Mouse (Mus musculus): ENCODE results near the gene Slc25a42. TPM values are rescaled to one million over a fixed set of nuclear protein-coding genes. Genes with fewer than 3 reads are reported as not detected.

The Slc25a42 gene
- total and polyA plus RNA-seq, 3 experiments: 5.1 to 19.3 (median 12.1) TPM

DNA sequence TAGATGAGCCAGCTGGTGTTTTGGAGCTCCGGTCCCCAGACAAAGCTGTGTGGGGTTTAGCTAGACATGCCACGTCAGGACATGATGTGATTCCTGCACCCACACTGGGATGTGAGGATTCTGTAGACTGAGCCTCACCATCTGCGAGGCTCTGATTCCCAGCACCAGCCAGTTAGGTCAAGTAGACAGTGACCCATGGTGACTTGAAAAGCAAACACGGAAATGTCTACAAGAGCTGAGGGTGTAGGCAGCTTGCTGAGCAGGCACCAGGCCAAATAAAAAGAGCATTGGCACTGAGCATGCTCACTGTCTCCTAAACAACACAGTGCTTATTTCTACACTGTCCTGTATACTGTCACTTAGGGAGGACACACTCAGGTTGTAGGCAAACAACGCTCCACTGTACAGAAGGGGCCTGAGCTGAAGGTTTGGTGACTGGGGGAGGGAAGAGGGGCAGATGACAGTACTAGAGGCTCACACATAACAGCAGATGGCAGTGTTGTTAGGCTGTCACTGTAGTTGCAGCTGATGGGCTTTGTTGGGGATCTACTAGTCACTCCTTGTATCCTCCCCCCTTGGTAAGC, 11.9 kb downstream of the Slc25a42 start:
- Histone ChIP-seq H3K4me1 (ENCODE audit: insufficient read depth, low read depth, low read length) (peaks cover 34% of the 10 kb centered on the region), H3K9me3 (replicated peaks) (no peaks in the 10 kb centered on the region), H3K36me3 (replicated peaks) (peaks cover 69% of the 10 kb centered on the region), H3K27me3 (ENCODE audit: insufficient read depth, low read length) (no peaks in the 10 kb centered on the region), H3K4me3 (ENCODE audit: low read depth, low read length) (no peak overlapping the region)
- DNase-seq (ENCODE audit: low spot score) (no peak), ATAC-seq (ENCODE audit: extremely low read depth, insufficient number of reproducible peaks, low FRiP score, poor library complexity, severe bottlenecking) (no peak)
- TF ChIP-seq TAL1 (conservative IDR thresholded peaks at IDR 0.05; ENCODE audit: low read depth, low read length): no peak
- no peak for TF ChIP-seq POLR2AphosphoS5 (IDR thresholded peaks at IDR 0.05; ENCODE audit: insufficient replicate concordance, low read depth, low read length)
- no peak for TF ChIP-seq GATA1 (IDR thresholded peaks at IDR 0.05; ENCODE audit: borderline replicate concordance, low read length)
- no peak for TF ChIP-seq CTCF (IDR thresholded peaks at IDR 0.05; ENCODE audit: low read depth, low read length)
- no peak for TF ChIP-seq GATA2 (IDR thresholded peaks at IDR 0.05; ENCODE audit: borderline replicate concordance, low read depth, low read length)

DNA sequence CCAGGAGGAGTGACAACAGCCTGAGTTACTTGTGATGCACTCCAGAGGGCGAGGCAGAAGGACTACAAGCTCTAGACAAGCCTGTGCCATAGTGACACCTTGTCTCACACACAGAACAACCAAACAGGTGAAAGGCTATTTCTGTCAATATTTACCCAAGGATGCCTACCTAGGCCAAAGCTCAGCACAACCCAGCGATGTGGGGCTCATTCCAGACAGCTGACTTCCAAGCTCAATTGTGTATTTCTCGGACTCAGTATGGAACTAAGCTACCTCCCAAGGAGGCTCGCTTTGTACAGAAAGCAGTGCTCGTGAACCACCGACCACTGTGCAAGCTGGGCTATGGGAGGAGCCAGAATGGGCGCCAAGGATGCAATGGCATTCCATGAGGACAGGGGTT, 14.5 kb downstream of the Slc25a42 start:
- TF ChIP-seq GATA1 (IDR thresholded peaks at IDR 0.05; ENCODE audit: borderline replicate concordance, low read length): no peak
- Histone ChIP-seq H3K27me3 (ENCODE audit: insufficient read depth, low read length) (no peaks in the 10 kb centered on the region), H3K36me3 (replicated peaks) (peaks cover 73% of the 10 kb centered on the region), H3K4me3 (ENCODE audit: low read depth, low read length) (no peak overlapping the region), H3K9me3 (replicated peaks) (no peaks in the 10 kb centered on the region), H3K4me1 (ENCODE audit: insufficient read depth, low read depth, low read length) (peaks cover 27% of the 10 kb centered on the region)
- ATAC-seq (ENCODE audit: extremely low read depth, insufficient number of reproducible peaks, low FRiP score, poor library complexity, severe bottlenecking): no peak
- no peak for DNase-seq (ENCODE audit: low spot score)

DNA sequence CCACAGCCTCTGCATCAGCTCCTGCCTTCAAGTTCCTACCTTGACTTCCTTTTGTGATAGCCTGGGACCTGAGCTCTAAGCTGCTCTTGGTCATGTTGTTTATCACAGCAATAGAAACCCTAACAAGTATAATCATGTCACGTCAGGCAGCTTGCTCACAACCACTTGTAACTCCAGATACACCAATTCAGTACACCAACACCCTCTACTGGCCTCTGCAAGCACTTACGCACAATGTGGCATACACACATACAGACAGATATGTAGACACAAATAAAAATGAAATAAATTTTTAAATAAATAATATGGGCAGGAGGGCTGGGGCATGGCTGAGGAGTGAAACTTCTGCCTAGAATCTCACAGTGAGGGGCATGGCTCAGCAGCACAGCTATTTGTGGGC, 16.3 kb downstream of the Slc25a42 start:
- no peak for DNase-seq (ENCODE audit: low spot score)
- no peak for ATAC-seq (ENCODE audit: extremely low read depth, insufficient number of reproducible peaks, low FRiP score, poor library complexity, severe bottlenecking)
- peaks cover 86% of the 10 kb centered on the region for H3K36me3 ChIP-seq (replicated peaks)
- no peaks in the 10 kb centered on the region for H3K9me3 ChIP-seq (replicated peaks)
- no peak overlapping the region for H3K4me3 ChIP-seq (ENCODE audit: low read depth, low read length)
- TF ChIP-seq CTCF (IDR thresholded peaks at IDR 0.05; ENCODE audit: low read depth, low read length): no peak
- H3K27me3 ChIP-seq (ENCODE audit: insufficient read depth, low read length): no peaks in the 10 kb centered on the region
- H3K4me1 ChIP-seq (ENCODE audit: insufficient read depth, low read depth, low read length): peaks cover 9% of the 10 kb centered on the region

DNA sequence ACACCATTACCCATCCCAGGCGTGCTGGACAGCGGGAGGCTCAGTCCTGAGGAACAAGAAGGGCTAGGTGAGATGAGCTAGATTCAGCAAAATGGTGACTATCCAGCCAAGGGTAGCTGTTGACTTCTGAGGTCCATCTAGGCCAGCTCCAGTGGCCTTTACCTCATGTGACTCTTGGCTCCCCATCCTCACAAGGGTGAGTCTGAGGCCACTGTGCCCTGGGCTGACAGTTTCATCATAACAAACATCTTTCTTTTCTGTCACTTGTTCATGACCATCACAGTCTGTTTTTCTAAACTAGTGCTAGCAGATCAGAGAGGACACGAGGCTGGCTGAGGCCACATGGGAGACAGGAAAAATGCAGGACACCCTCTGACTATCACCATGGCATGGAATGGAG, 17.9 kb downstream of the Slc25a42 start:
- no peaks in the 10 kb centered on the region for H3K27me3 ChIP-seq (ENCODE audit: insufficient read depth, low read length)
- no peaks in the 10 kb centered on the region; the same call in 1 of the 2 replicates for H3K4me1 ChIP-seq (ENCODE audit: insufficient read depth, low read depth, low read length)
- TF ChIP-seq CTCF (IDR thresholded peaks at IDR 0.05; ENCODE audit: low read depth, low read length): no peak
- TF ChIP-seq POLR2AphosphoS5 (IDR thresholded peaks at IDR 0.05; ENCODE audit: insufficient replicate concordance, low read depth, low read length): no peak
- TF ChIP-seq TAL1 (conservative IDR thresholded peaks at IDR 0.05; ENCODE audit: low read depth, low read length): no peak
- no peak for TF ChIP-seq GATA2 (IDR thresholded peaks at IDR 0.05; ENCODE audit: borderline replicate concordance, low read depth, low read length)
- no peak for TF ChIP-seq GATA1 (IDR thresholded peaks at IDR 0.05; ENCODE audit: borderline replicate concordance, low read length)
- peaks cover 87% of the 10 kb centered on the region for H3K36me3 ChIP-seq (replicated peaks)
- no peak for DNase-seq (ENCODE audit: low spot score)
- no peak overlapping the region for H3K4me3 ChIP-seq (ENCODE audit: low read depth, low read length)
- no peak for ATAC-seq (ENCODE audit: extremely low read depth, insufficient number of reproducible peaks, low FRiP score, poor library complexity, severe bottlenecking)
- H3K9me3 ChIP-seq (replicated peaks): no peaks in the 10 kb centered on the region

DNA sequence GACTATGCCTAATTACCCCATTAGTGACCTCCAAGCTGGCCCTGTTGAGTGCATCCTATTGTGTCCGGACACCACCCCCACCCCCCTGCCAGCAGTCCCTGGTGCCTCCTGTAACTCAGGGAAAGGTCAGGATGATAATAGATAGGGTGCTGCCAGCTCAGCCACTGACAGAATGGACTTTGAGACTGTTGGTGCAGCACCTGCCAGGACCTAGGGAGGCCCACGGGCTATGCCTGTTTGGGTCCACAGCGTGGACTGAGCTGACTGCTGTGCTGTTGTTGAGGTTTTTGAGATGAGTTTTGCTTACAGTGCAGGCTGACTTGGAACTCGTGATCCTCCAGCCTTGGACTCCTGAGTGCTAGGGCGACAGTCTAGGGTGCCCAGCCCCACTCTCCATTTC, 18.9 kb downstream of the Slc25a42 start:
- H3K36me3 ChIP-seq (replicated peaks): peaks cover 91% of the 10 kb centered on the region
- no peaks in the 10 kb centered on the region for H3K27me3 ChIP-seq (ENCODE audit: insufficient read depth, low read length)
- H3K4me3 ChIP-seq (ENCODE audit: low read depth, low read length): no peak overlapping the region
- TF ChIP-seq GATA2 (IDR thresholded peaks at IDR 0.05; ENCODE audit: borderline replicate concordance, low read depth, low read length) (no peak), GATA1 (IDR thresholded peaks at IDR 0.05; ENCODE audit: borderline replicate concordance, low read length) (no peak), POLR2AphosphoS5 (IDR thresholded peaks at IDR 0.05; ENCODE audit: insufficient replicate concordance, low read depth, low read length) (no peak), CTCF (IDR thresholded peaks at IDR 0.05; ENCODE audit: low read depth, low read length) (no peak), TAL1 (conservative IDR thresholded peaks at IDR 0.05; ENCODE audit: low read depth, low read length) (no peak)
- DNase-seq (ENCODE audit: low spot score) (no peak), ATAC-seq (ENCODE audit: extremely low read depth, insufficient number of reproducible peaks, low FRiP score, poor library complexity, severe bottlenecking) (no peak)
- no peaks in the 10 kb centered on the region; the same call in 1 of the 2 replicates for H3K4me1 ChIP-seq (ENCODE audit: insufficient read depth, low read depth, low read length)
- H3K9me3 ChIP-seq (replicated peaks): no peaks in the 10 kb centered on the region

DNA sequence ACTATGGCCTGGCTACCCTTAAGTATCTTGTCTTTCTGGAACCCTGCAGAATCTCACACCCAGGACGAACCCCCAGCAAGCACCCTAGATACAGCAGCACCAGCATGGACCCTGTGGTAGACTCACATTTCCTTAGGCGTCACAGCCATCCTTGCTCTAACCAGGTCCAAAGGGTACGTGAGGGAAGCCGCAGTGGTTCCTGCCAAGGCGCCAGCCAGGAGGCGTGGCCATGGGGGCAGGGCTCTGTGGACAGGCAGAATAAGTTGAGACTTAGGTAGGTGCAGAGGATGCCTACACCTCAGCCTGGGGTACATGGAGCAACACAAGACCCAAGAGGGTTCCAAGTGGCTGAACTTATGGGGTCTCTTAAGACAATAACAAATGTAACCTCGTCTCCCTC, 23.4 kb downstream of the Slc25a42 start:
- DNase-seq (ENCODE audit: low spot score) (no peak), ATAC-seq (ENCODE audit: extremely low read depth, insufficient number of reproducible peaks, low FRiP score, poor library complexity, severe bottlenecking) (no peak)
- H3K27me3 ChIP-seq (ENCODE audit: insufficient read depth, low read length): no peaks in the 10 kb centered on the region
- H3K4me1 ChIP-seq (ENCODE audit: insufficient read depth, low read depth, low read length): peaks cover 4% of the 10 kb centered on the region; the same call in 1 of the 2 replicates
- TF ChIP-seq POLR2AphosphoS5 (IDR thresholded peaks at IDR 0.05; ENCODE audit: insufficient replicate concordance, low read depth, low read length) (no peak), TAL1 (conservative IDR thresholded peaks at IDR 0.05; ENCODE audit: low read depth, low read length) (no peak), CTCF (IDR thresholded peaks at IDR 0.05; ENCODE audit: low read depth, low read length) (no peak), GATA1 (IDR thresholded peaks at IDR 0.05; ENCODE audit: borderline replicate concordance, low read length) (no peak), GATA2 (IDR thresholded peaks at IDR 0.05; ENCODE audit: borderline replicate concordance, low read depth, low read length) (no peak)
- H3K36me3 ChIP-seq (replicated peaks): peaks cover 95% of the 10 kb centered on the region
- H3K4me3 ChIP-seq (ENCODE audit: low read depth, low read length): no peak overlapping the region
- no peaks in the 10 kb centered on the region for H3K9me3 ChIP-seq (replicated peaks)

DNA sequence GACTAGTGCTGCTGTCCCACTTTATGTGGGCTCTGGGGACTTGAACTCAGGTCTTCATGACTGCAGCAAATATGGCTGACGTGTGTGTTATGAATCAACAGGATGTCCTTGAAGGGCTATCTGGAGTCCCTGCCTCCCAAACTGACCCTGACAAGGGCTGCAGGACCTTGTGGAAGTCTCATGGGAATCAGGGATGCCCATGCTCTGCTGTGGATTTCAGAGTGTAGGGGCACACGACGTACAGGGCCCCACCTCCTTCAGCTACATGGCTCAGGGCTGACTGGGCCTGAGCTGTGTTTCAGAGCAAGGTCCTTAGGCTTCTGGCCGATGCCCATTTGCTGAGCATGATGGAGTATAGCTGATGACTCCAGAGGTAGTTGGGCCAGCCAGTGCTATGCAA, 28.9 kb downstream of the Slc25a42 start:
- Histone ChIP-seq H3K4me1 (ENCODE audit: insufficient read depth, low read depth, low read length) (peaks cover 31% of the 10 kb centered on the region), H3K4me3 (ENCODE audit: low read depth, low read length) (no peak overlapping the region), H3K27me3 (ENCODE audit: insufficient read depth, low read length) (no peaks in the 10 kb centered on the region), H3K36me3 (replicated peaks) (peaks cover 88% of the 10 kb centered on the region), H3K9me3 (replicated peaks) (no peaks in the 10 kb centered on the region)
- DNase-seq (ENCODE audit: low spot score) (no peak), ATAC-seq (ENCODE audit: extremely low read depth, insufficient number of reproducible peaks, low FRiP score, poor library complexity, severe bottlenecking) (no peak)
- TF ChIP-seq TAL1 (conservative IDR thresholded peaks at IDR 0.05; ENCODE audit: low read depth, low read length): no peak
- no peak for TF ChIP-seq GATA2 (IDR thresholded peaks at IDR 0.05; ENCODE audit: borderline replicate concordance, low read depth, low read length)
- no peak for TF ChIP-seq GATA1 (IDR thresholded peaks at IDR 0.05; ENCODE audit: borderline replicate concordance, low read length)
- no peak for TF ChIP-seq CTCF (IDR thresholded peaks at IDR 0.05; ENCODE audit: low read depth, low read length)
- no peak for TF ChIP-seq POLR2AphosphoS5 (IDR thresholded peaks at IDR 0.05; ENCODE audit: insufficient replicate concordance, low read depth, low read length)
